Mouse (Mus musculus) heart, embryonic 14.5 days (tissue): Measurements from ENCODE around the gene Theg. TPM values are rescaled to one million over a fixed set of nuclear protein-coding genes. Genes with fewer than 3 reads are reported as not detected.

Experiments
- ATAC-seq: fragments of 200-750 bp; cut with Nextera tagmentation; 2 replicates; pipeline ENCODE4 v1.8.0; 2017; ENCODE audit warnings: low read depth, moderate TSS enrichment; ENCODE audit not compliant: insufficient number of reproducible peaks, insufficient read depth, low FRiP score
- H3K27ac ChIP-seq, 2 experiments: fragments of 200-500 bp in 1 of 2; fragments of 300-500 bp in 1 of 2; sonication (generic) in 1 of 2; replicated peaks in 1 of 2; 2 replicates each; pipeline ENCODE4 v1.5.1; 2012 to 2014; ENCODE audit warnings: low read depth in 2 of 2, low read length in 2 of 2, control low read depth in 1 of 2, mild to moderate bottlenecking in 1 of 2, mixed read lengths in 1 of 2; ENCODE audit not compliant: control insufficient read depth in 1 of 2, insufficient read depth in 1 of 2
- H3K27me3 ChIP-seq: fragments of 300-500 bp; sonication (generic); 2 replicates; pipeline ENCODE4 v1.6.1; 2014; ENCODE audit warnings: mild to moderate bottlenecking, low read length, control low read depth; ENCODE audit not compliant: control insufficient read depth, insufficient read depth
- H3K36me3 ChIP-seq: fragments of 300-500 bp; sonication (generic); 2 replicates; pipeline ENCODE4 v1.6.1; 2014; ENCODE audit warnings: mild to moderate bottlenecking, control low read depth, low read length, mixed read lengths; ENCODE audit not compliant: control insufficient read depth, insufficient read depth
- H3K4me1 ChIP-seq, 2 experiments: fragments of 200-500 bp in 1 of 2; fragments of 300-500 bp in 1 of 2; sonication (generic) in 1 of 2; 2 replicates each; pipeline ENCODE4 v1.6.1; 2012 to 2014; ENCODE audit warnings: low read length in 2 of 2, control low read depth in 1 of 2, mixed read lengths in 1 of 2; ENCODE audit not compliant: control insufficient read depth in 2 of 2, insufficient read depth in 2 of 2
- H3K4me2 ChIP-seq: fragments of 300-500 bp; sonication (generic); 2 replicates; pipeline ENCODE4 v1.6.1; 2014; ENCODE audit warnings: mild to moderate bottlenecking, low read length
- H3K4me3 ChIP-seq, 2 experiments: fragments of 200-500 bp in 1 of 2; fragments of 300-500 bp in 1 of 2; sonication (generic) in 1 of 2; 2 replicates each; pipeline ENCODE4 v1.5.1; 2012 to 2014; ENCODE audit warnings: low read length in 2 of 2, mild to moderate bottlenecking in 2 of 2, control low read depth in 1 of 2, low read depth in 1 of 2, moderate library complexity in 1 of 2; ENCODE audit not compliant: control insufficient read depth in 1 of 2, insufficient read depth in 1 of 2
- H3K9ac ChIP-seq: fragments of 300-500 bp; sonication (generic); 2 replicates; pipeline ENCODE4 v1.6.1; 2014; ENCODE audit warnings: mild to moderate bottlenecking, low read length
- H3K9me3 ChIP-seq: fragments of 300-500 bp; sonication (generic); 2 replicates; pipeline ENCODE4 v1.6.1; 2016; ENCODE audit warnings: low read length, control low read depth; ENCODE audit not compliant: control insufficient read depth
- WGBS: fragments of 180-500 bp; shearing (Covaris S2); extraction: QIAGEN DNeasy Blood & Tissue Kit; methylation state at CpG from one replicate; pipeline ENCODE4 v1.1.7; 2014; 5-methylcytosine and 5-hydroxymethylcytosine counted together
- polyA plus RNA-seq: library from polyadenylated mRNA; unstranded; fragments of >200 nt; fragmentation: Nextera tagmentation; extraction: Ambion mirVana; gene quantifications from 2 replicates; pipeline ENCODE4 v1.2.1, GENCODE M21; 2014

Gene Theg
- polyA plus RNA-seq, 1 experiment from 2014 or later, result not detected

DNA sequence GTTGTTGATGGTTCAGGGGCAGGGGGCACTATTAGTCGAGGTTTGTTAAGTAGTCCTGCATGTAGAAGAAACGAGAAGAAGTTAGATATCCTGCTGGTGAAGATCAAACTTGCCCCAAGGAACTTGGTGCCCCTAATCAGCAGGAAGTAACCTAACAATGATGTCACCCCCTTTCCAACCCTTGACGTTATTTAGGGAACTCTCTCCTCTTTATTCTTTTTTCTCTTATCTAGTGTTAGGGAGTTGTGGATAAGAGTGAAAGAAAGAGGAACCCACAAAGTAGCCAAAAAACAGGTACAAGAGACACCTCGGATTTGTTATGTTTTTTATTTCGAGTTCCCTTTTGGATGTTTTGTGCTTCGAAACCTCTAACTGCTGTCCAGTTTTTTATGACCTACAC, 7.0 kb upstream of the Theg start:
- Histone ChIP-seq H3K4me3 (no peak overlapping the region), H3K9ac (no peak overlapping the region), H3K27me3 (peaks cover 19% of the 10 kb centered on the region), H3K36me3 (no peaks in the 10 kb centered on the region), H3K9me3 (no peaks in the 10 kb centered on the region), H3K4me2 (no peak overlapping the region), H3K27ac (no peak overlapping the region), H3K4me1 (no peaks in the 10 kb centered on the region)
- 44% methylated on average over 6 of the region's 6 CpGs for WGBS
- no peak for ATAC-seq

DNA sequence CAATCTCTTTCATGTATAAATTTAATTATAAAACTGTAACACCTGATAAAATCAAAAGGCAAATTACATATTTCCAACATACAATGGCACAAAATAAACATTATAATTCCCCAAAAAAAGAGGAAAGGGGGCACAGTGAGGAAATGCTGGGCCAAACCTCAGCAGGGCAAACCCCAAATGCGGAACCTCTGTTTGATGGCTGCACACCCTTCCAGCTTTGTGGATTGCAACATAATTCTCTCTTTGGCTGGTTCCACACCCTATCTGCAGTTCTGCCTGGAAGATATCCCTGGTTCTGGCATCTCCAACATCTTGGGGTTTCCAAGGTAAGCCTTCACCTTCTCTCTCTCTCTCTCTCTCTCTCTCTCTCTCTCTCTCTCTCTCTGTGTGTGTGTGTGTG, 3.6 kb upstream of the Theg start:
- no peak overlapping the region for H3K4me3 ChIP-seq
- no peak for ATAC-seq
- 100% methylated on average over 1 of the region's 1 CpGs for WGBS

DNA sequence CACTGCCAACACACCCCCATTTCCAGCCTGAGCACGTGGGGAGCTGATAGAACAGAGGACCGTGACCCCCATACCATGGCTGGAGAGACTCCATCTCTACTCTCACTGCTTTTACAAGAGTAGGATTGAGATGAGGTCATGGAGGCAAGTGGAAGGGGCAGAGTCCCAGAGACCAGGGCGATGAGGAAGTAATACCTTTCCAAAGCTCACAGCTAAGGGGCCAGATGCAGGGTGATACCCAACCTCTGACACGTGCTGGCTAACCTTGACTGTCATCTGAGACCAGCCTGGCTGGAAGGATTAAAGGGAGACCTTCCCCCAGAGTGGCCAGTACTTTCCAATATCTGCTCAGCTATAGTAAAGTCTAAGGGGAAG, 608 bp upstream of the Theg start:
- Histone ChIP-seq H3K4me3 (no peak overlapping the region), H3K4me1 (no peaks in the 10 kb centered on the region), H3K9ac (no peak overlapping the region), H3K4me2 (no peak overlapping the region), H3K9me3 (no peaks in the 10 kb centered on the region), H3K36me3 (no peaks in the 10 kb centered on the region), H3K27me3 (no peaks in the 10 kb centered on the region), H3K27ac (no peak overlapping the region)
- no peak for ATAC-seq
- 66% methylated on average over 4 of the region's 4 CpGs for WGBS

More for the DNA sequence above, 3.6 kb upstream of the Theg start:
- Histone ChIP-seq H3K9ac (no peak overlapping the region), H3K4me2 (no peak overlapping the region), H3K27me3 (peaks cover 18% of the 10 kb centered on the region), H3K9me3 (no peaks in the 10 kb centered on the region), H3K36me3 (no peaks in the 10 kb centered on the region), H3K4me1 (no peaks in the 10 kb centered on the region), H3K27ac (no peak overlapping the region)

DNA sequence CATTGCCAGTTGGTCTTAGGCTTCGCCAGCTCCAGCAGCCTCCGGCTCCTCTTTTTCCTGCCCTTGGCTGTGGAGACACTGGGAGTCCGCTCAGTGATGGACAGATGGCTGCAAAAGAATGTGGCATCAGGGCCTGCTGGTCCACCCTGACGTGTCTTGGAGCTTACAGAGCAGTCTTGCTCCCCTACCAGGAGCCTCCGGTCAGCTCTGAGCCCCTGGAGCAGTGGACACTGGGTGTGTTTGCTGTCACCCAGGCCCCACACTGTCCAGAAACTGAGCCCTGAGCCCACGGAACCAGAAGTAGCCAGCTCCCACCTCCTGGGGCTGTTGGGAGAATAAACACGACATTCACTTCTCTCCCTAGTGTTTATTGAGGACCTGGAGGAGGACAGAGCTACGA, 888 bp downstream of the Theg start:
- no peaks in the 10 kb centered on the region for H3K4me1 ChIP-seq
- H3K27ac ChIP-seq, result no peak overlapping the region
- H3K4me3 ChIP-seq, result no peak overlapping the region
- no peaks in the 10 kb centered on the region for H3K27me3 ChIP-seq
- no peak for ATAC-seq
- 75% methylated on average over 8 of the region's 8 CpGs for WGBS
- H3K9ac ChIP-seq, result no peak overlapping the region
- H3K9me3 ChIP-seq, result no peaks in the 10 kb centered on the region
- no peak overlapping the region for H3K4me2 ChIP-seq
- no peaks in the 10 kb centered on the region for H3K36me3 ChIP-seq

DNA sequence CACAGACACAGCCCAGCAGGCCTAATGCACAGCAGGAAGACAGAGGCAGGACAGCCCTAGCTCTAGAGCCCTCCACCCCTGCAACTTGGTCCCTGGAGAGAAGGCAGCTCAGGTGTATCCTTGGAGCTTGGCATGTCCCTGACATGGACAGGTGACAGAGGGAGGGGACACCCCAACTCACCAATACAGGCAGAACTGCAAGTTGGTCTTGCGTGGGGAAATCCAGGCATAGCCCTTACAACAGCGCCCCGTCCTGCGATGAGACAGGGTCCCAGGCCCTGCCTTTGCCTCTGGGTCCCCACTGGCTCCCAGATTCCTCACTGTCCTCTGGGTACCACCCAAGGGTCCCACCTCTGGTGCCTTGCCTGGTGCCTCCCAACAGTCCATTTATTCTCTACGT, 1.4 kb downstream of the Theg start:
- H3K9me3 ChIP-seq, result 0 out of 2 replicates have a peak, but pooled peaks cover 3% of the 10 kb centered on the region
- H3K4me1 ChIP-seq, result no peaks in the 10 kb centered on the region
- H3K36me3 ChIP-seq, result no peaks in the 10 kb centered on the region
- no peak overlapping the region for H3K4me3 ChIP-seq
- WGBS, result 87% methylated on average over 5 of the region's 5 CpGs
- H3K9ac ChIP-seq, result no peak overlapping the region
- H3K4me2 ChIP-seq, result no peak overlapping the region
- ATAC-seq, result no peak
- H3K27me3 ChIP-seq, result no peaks in the 10 kb centered on the region
- no peak overlapping the region for H3K27ac ChIP-seq

DNA sequence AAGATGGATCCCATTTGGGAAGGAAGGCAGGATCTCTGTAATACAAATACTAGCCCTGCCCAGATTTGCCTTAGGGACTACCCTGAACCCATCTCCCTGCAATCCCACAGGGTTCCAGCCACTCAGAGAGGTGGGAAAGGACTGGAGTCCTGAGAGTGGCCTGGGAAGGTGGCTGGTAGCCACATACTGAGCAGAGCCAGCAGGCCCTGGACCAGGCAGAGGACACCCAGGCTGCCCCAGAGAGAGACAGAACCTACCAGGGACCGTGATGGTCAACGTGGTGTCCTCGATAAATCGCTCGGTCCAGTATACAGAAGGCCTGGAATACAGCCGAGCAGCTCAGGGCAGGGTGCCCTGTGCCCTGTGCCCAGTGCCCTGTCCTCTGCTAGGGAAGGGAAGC, 2.0 kb downstream of the Theg start:
- no peaks in the 10 kb centered on the region for H3K4me1 ChIP-seq
- no peaks in the 10 kb centered on the region; the same call in 1 of the 2 replicates for H3K27me3 ChIP-seq
- WGBS, result 85% methylated on average over 6 of the region's 6 CpGs
- 0 out of 2 replicates have a peak, but pooled peaks cover 3% of the 10 kb centered on the region for H3K9me3 ChIP-seq
- no peak overlapping the region for H3K9ac ChIP-seq
- no peak overlapping the region for H3K4me3 ChIP-seq
- H3K4me2 ChIP-seq, result no peak overlapping the region
- H3K36me3 ChIP-seq, result no peaks in the 10 kb centered on the region
- ATAC-seq, result no peak
- H3K27ac ChIP-seq, result no peak overlapping the region

DNA sequence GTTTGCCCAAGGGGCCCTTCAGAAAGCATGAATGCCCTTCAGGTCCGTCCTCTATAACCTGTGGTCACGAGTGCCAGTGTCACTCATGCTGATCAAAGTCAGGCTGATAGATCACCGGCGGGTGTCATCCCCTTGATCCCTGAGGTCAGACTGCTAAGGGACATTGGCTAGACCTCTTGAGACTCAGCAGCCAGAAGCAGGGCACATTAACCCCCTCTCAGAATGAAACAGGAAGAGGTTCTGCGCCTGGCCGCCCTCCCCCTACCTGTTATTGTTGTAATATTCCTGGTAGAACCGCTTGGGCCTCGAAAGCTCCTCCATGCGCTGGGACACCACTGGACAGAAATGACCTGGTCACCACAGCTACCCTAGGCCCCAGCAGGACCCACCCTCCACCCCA, 2.7 kb downstream of the Theg start:
- ATAC-seq, result no peak
- Histone ChIP-seq H3K9me3 (0 out of 2 replicates have a peak, but pooled peaks cover 3% of the 10 kb centered on the region), H3K9ac (no peak overlapping the region), H3K27ac (no peak overlapping the region), H3K4me1 (no peaks in the 10 kb centered on the region), H3K36me3 (no peaks in the 10 kb centered on the region), H3K27me3 (no peaks in the 10 kb centered on the region; the same call in 1 of the 2 replicates), H3K4me2 (no peak overlapping the region), H3K4me3 (no peak overlapping the region)
- 71% methylated on average over 9 of the region's 9 CpGs for WGBS

DNA sequence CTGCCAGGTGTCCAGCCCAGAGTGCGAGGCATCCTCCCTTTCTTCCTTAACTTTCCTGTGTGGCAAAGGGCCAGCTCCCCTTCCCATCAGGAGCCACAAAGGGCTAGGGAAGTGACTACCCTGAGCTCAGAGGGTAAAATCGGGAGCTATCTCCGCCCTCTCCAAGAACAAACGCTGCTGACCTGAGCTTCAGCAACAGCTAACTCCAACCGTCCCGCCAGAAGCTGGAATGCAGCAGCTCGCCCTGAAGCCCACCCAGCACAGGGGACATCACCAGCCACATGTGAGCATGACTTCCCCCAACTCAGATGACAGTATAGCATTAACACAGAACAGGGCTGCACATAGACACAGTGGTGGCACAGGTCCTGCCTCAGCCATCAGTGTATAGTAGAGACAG, 3.1 kb downstream of the Theg start:
- Histone ChIP-seq H3K4me2 (no peak overlapping the region), H3K27ac (no peak overlapping the region), H3K9ac (no peak overlapping the region), H3K4me1 (no peaks in the 10 kb centered on the region), H3K27me3 (no peaks in the 10 kb centered on the region; the same call in 1 of the 2 replicates), H3K36me3 (no peaks in the 10 kb centered on the region), H3K9me3 (0 out of 2 replicates have a peak, but pooled peaks cover 3% of the 10 kb centered on the region), H3K4me3 (no peak overlapping the region)
- WGBS, result 47% methylated on average over 7 of the region's 7 CpGs
- no peak for ATAC-seq
